Mouse (Mus musculus) intestine, postnatal 0 days (tissue): ENCODE results near the gene Pakap. TPM values are rescaled to one million over a fixed set of nuclear protein-coding genes. Genes with fewer than 3 reads are reported as not detected.
A peak's percentile ranks its signal among the peaks of the same experiment; 100 is the strongest.

Experiments
- ATAC-seq: fragments of 200-750 bp; cut with Nextera tagmentation; 2 replicates; pipeline ENCODE4 v1.8.0; 2017; ENCODE audit warnings: mild to moderate bottlenecking, moderate TSS enrichment, moderate library complexity
- H3K27ac ChIP-seq: fragments of 300-500 bp; sonication (generic); 2 replicates; pipeline ENCODE4 v1.5.1; 2014; ENCODE audit warnings: mild to moderate bottlenecking, low read depth, low read length, moderate library complexity
- H3K27me3 ChIP-seq: fragments of 300-500 bp; sonication (generic); replicated peaks from 2 replicates; pipeline ENCODE4 v1.6.1; 2014; ENCODE audit warnings: low read length, mixed read lengths; ENCODE audit not compliant: control insufficient read depth, insufficient read depth
- H3K36me3 ChIP-seq: fragments of 300-500 bp; sonication (generic); 2 replicates; pipeline ENCODE4 v1.6.1; 2014; ENCODE audit warnings: mild to moderate bottlenecking, moderate library complexity; ENCODE audit not compliant: control insufficient read depth, insufficient read depth
- H3K4me1 ChIP-seq: fragments of 300-500 bp; sonication (generic); replicated peaks from 2 replicates; pipeline ENCODE4 v1.6.1; 2014; ENCODE audit warnings: antibody characterized with exemption, low read length, mixed read lengths; ENCODE audit not compliant: control insufficient read depth, insufficient read depth
- H3K4me2 ChIP-seq: fragments of 300-500 bp; sonication (generic); replicated peaks from 2 replicates; pipeline ENCODE4 v1.6.1; 2014; ENCODE audit warnings: low read depth, mild to moderate bottlenecking, moderate library complexity
- H3K4me3 ChIP-seq: fragments of 300-500 bp; sonication (generic); 2 replicates; pipeline ENCODE4 v1.5.1; 2014; ENCODE audit warnings: low read depth, low read length
- H3K9ac ChIP-seq: fragments of 300-500 bp; sonication (generic); 2 replicates; pipeline ENCODE4 v1.6.1; 2014; ENCODE audit warnings: mild to moderate bottlenecking, low read depth, low read length
- H3K9me3 ChIP-seq: fragments of 300-500 bp; sonication (generic); 2 replicates; pipeline ENCODE4 v1.6.1; 2016; ENCODE audit warnings: mixed run types; ENCODE audit not compliant: control insufficient read depth
- CTCF ChIP-seq: sonication (generic); IDR thresholded peaks from 2 replicates; pipeline ENCODE4 v1.5.1; 2016; ENCODE audit warnings: low read depth, mild to moderate bottlenecking, control low read depth, antibody characterized with exemption, moderate library complexity
- WGBS: fragments of 180-500 bp; shearing (Covaris S2); extraction: QIAGEN DNeasy Blood & Tissue Kit; methylation state at CpG from one replicate; pipeline ENCODE4 v1.1.7; 2014; 5-methylcytosine and 5-hydroxymethylcytosine counted together
- polyA plus RNA-seq: library from polyadenylated mRNA; unstranded; fragments of >200 nt; fragmentation: Nextera tagmentation; extraction: Ambion mirVana; gene quantifications from 2 replicates; pipeline ENCODE4 v1.2.1, GENCODE M21; 2015

Gene Pakap
- polyA plus RNA-seq, 1 experiment from 2014 or later = 8.6 TPM

GRCm38 (mm10) chr4:57568268-57569068, 489 bp downstream of the Pakap start:
- H3K9ac ChIP-seq = peak overlapping the region; percentile 46
- 44% methylated on average over 19 of the region's 19 CpGs for WGBS
- TF ChIP-seq CTCF = no peak
- ATAC-seq = no peak
- no peaks in the 10 kb centered on the region for H3K4me1 ChIP-seq
- peak overlapping the region; percentile 70 for H3K27ac ChIP-seq
- no peaks in the 10 kb centered on the region for H3K36me3 ChIP-seq
- H3K4me2 ChIP-seq = peak overlapping the region; percentile 70
- no peaks in the 10 kb centered on the region for H3K9me3 ChIP-seq
- peaks cover 12% of the 10 kb centered on the region; the same call in 1 of the 2 replicates for H3K27me3 ChIP-seq
- H3K4me3 ChIP-seq = peak overlapping the region; percentile 43

GRCm38 (mm10) chr4:57569069-57569355, 1.0 kb downstream of the Pakap start:
- H3K9me3 ChIP-seq = no peaks in the 10 kb centered on the region
- peaks cover 12% of the 10 kb centered on the region; the same call in 1 of the 2 replicates for H3K27me3 ChIP-seq
- no peak for TF ChIP-seq CTCF
- WGBS = 77% methylated on average over 4 of the region's 4 CpGs
- H3K9ac ChIP-seq = no peak overlapping the region
- H3K4me2 ChIP-seq = peak overlapping the region; percentile 70
- ATAC-seq = no peak
- peak overlapping the region; percentile 43; the same call in 1 of the 2 replicates for H3K4me3 ChIP-seq
- H3K4me1 ChIP-seq = no peaks in the 10 kb centered on the region
- H3K36me3 ChIP-seq = no peaks in the 10 kb centered on the region
- H3K27ac ChIP-seq = no peak overlapping the region

- H3K9me3 ChIP-seq = no peaks in the 10 kb centered on the region
- no peak for ATAC-seq
- no peaks in the 10 kb centered on the region for H3K36me3 ChIP-seq
- H3K9ac ChIP-seq = no peak overlapping the region
- no peak overlapping the region for H3K27ac ChIP-seq
- WGBS = 67% methylated on average over 6 of the region's 6 CpGs
- peaks cover 12% of the 10 kb centered on the region; the same call in 1 of the 2 replicates for H3K27me3 ChIP-seq
- H3K4me2 ChIP-seq = peak overlapping the region; percentile 70; the same call in 1 of the 2 replicates
- TF ChIP-seq CTCF = no peak
- no peaks in the 10 kb centered on the region for H3K4me1 ChIP-seq
- H3K4me3 ChIP-seq = no peak overlapping the region
Measured at GRCm38 (mm10) chr4:57569711-57570110, 1.7 kb downstream of the Pakap start.

- Histone ChIP-seq H3K27ac (no peak overlapping the region), H3K4me1 (no peaks in the 10 kb centered on the region), H3K36me3 (no peaks in the 10 kb centered on the region), H3K9me3 (no peaks in the 10 kb centered on the region), H3K4me3 (no peak overlapping the region), H3K27me3 (peaks cover 12% of the 10 kb centered on the region; the same call in 1 of the 2 replicates), H3K9ac (no peak overlapping the region), H3K4me2 (no peak overlapping the region)
- ATAC-seq = no peak
- 70% methylated on average over 3 of the region's 3 CpGs for WGBS
- no peak for TF ChIP-seq CTCF
Measured at GRCm38 (mm10) chr4:57570229-57570628, 2.2 kb downstream of the Pakap start.

GRCm38 (mm10) chr4:57574181-57574580, 6.2 kb downstream of the Pakap start:
- Histone ChIP-seq H3K4me2 (no peak overlapping the region), H3K9me3 (no peaks in the 10 kb centered on the region), H3K27me3 (no peaks in the 10 kb centered on the region), H3K36me3 (no peaks in the 10 kb centered on the region), H3K4me1 (no peaks in the 10 kb centered on the region), H3K4me3 (no peak overlapping the region), H3K9ac (no peak overlapping the region), H3K27ac (no peak overlapping the region)
- TF ChIP-seq CTCF = no peak
- no peak for ATAC-seq
- WGBS = 84% methylated on average over 3 of the region's 3 CpGs

GRCm38 (mm10) chr4:57574646-57575045, 6.7 kb downstream of the Pakap start:
- H3K27ac ChIP-seq = no peak overlapping the region
- TF ChIP-seq CTCF = no peak
- WGBS = 64% methylated on average over 6 of the region's 6 CpGs
- no peaks in the 10 kb centered on the region for H3K4me1 ChIP-seq
- no peaks in the 10 kb centered on the region for H3K9me3 ChIP-seq
- no peaks in the 10 kb centered on the region for H3K36me3 ChIP-seq
- H3K4me2 ChIP-seq = no peak overlapping the region
- no peak overlapping the region for H3K4me3 ChIP-seq
- no peaks in the 10 kb centered on the region for H3K27me3 ChIP-seq
- no peak overlapping the region for H3K9ac ChIP-seq
- no peak for ATAC-seq
